Mouse (Mus musculus) hindbrain, embryonic 15.5 days (tissue): ENCODE measurements around the gene Rxra. TPM values are rescaled to one million over a fixed set of nuclear protein-coding genes. Genes with fewer than 3 reads are reported as not detected.
A peak's percentile ranks its signal among the peaks of the same experiment; 100 is the strongest.

Experiments
- ATAC-seq: fragments of 200-750 bp; cut with Nextera tagmentation; 2 replicates; pipeline ENCODE4 v1.8.0; 2017; ENCODE audit warnings: low read depth, moderate number of reproducible peaks, moderate TSS enrichment; ENCODE audit not compliant: low FRiP score
- H3K27ac ChIP-seq: fragments of 300-500 bp; sonication (generic); replicated peaks from 2 replicates; pipeline ENCODE4 v1.5.1; 2015; ENCODE audit warnings: mild to moderate bottlenecking, inconsistent platforms
- H3K27me3 ChIP-seq: fragments of 300-500 bp; sonication (generic); 2 replicates; pipeline ENCODE4 v1.6.1; 2015; ENCODE audit warnings: control low read depth, inconsistent platforms
- H3K36me3 ChIP-seq: fragments of 300-500 bp; sonication (generic); 2 replicates; pipeline ENCODE4 v1.6.1; 2015; ENCODE audit warnings: control low read depth, inconsistent platforms
- H3K4me1 ChIP-seq: fragments of 300-500 bp; sonication (generic); replicated peaks from 2 replicates; pipeline ENCODE4 v1.6.1; 2015; ENCODE audit warnings: control low read depth, inconsistent platforms
- H3K4me2 ChIP-seq: fragments of 300-500 bp; sonication (generic); 2 replicates; pipeline ENCODE4 v1.6.1; 2015; ENCODE audit warnings: moderate library complexity, mild to moderate bottlenecking, inconsistent platforms
- H3K4me3 ChIP-seq: fragments of 300-500 bp; sonication (generic); 2 replicates; pipeline ENCODE4 v1.5.1; 2015; ENCODE audit warnings: mild to moderate bottlenecking, inconsistent platforms
- H3K9ac ChIP-seq: fragments of 300-500 bp; sonication (generic); 2 replicates; pipeline ENCODE4 v1.6.1; 2015; ENCODE audit warnings: inconsistent platforms
- H3K9me3 ChIP-seq: fragments of 300-500 bp; sonication (generic); 2 replicates; pipeline ENCODE4 v1.6.1; 2016; ENCODE audit warnings: control low read depth, inconsistent platforms
- WGBS: fragments of 180-500 bp; shearing (Covaris S2); methylation state at CpG from one replicate; pipeline ENCODE4 v1.1.7; 2015; 5-methylcytosine and 5-hydroxymethylcytosine counted together
- polyA plus RNA-seq: library from polyadenylated mRNA; unstranded; fragments of >200 nt; fragmentation: Nextera tagmentation; extraction: Ambion mirVana; gene quantifications from 2 replicates; pipeline ENCODE4 v1.2.1, GENCODE M21; 2015

Rxra gene
- polyA plus RNA-seq, 1 experiment from 2014 or later: 4.9 TPM

- no peak for ATAC-seq
- 51% methylated on average over 3 of the region's 3 CpGs for WGBS
- no peaks in the 10 kb centered on the region for H3K27me3 ChIP-seq
These were observed 30.8 kb upstream of the Rxra start for GRCm38 (mm10) chr2:27645471-27645870.

GRCm38 (mm10) chr2:27649862-27650661 is 26.2 kb upstream of the Rxra start:
- no peaks in the 10 kb centered on the region for H3K36me3 ChIP-seq
- peaks cover 10% of the 10 kb centered on the region; the same call in 1 of the 2 replicates for H3K4me1 ChIP-seq
- ATAC-seq: peak; percentile 48; the same call in 1 of the 2 replicates
- H3K27me3 ChIP-seq: no peaks in the 10 kb centered on the region
- WGBS: 29% methylated on average over 7 of the region's 8 CpGs
- H3K9me3 ChIP-seq: no peaks in the 10 kb centered on the region
- no peak overlapping the region for H3K4me3 ChIP-seq
- no peak overlapping the region for H3K4me2 ChIP-seq
- no peak overlapping the region for H3K9ac ChIP-seq
- no peak overlapping the region for H3K27ac ChIP-seq

More at GRCm38 (mm10) chr2:27645471-27645870, 30.8 kb upstream of the Rxra start:
- H3K4me1 ChIP-seq: peaks cover 19% of the 10 kb centered on the region
- H3K9ac ChIP-seq: no peak overlapping the region
- no peak overlapping the region for H3K4me2 ChIP-seq
- H3K9me3 ChIP-seq: no peaks in the 10 kb centered on the region
- H3K36me3 ChIP-seq: no peaks in the 10 kb centered on the region
- H3K4me3 ChIP-seq: no peak overlapping the region
- H3K27ac ChIP-seq: no peak overlapping the region

- no peak for ATAC-seq
- H3K36me3 ChIP-seq: no peaks in the 10 kb centered on the region
- no peaks in the 10 kb centered on the region for H3K9me3 ChIP-seq
- H3K9ac ChIP-seq: no peak overlapping the region
- no peak overlapping the region for H3K4me3 ChIP-seq
- peaks cover 10% of the 10 kb centered on the region; the same call in 1 of the 2 replicates for H3K4me1 ChIP-seq
- no peak overlapping the region for H3K4me2 ChIP-seq
- H3K27ac ChIP-seq: no peak overlapping the region
- H3K27me3 ChIP-seq: no peaks in the 10 kb centered on the region
These were observed 25.2 kb upstream of the Rxra start for GRCm38 (mm10) chr2:27650991-27651390.

GRCm38 (mm10) chr2:27653496-27654030 is 22.7 kb upstream of the Rxra start:
- Histone ChIP-seq H3K36me3 (no peaks in the 10 kb centered on the region), H3K4me2 (no peak overlapping the region), H3K9ac (no peak overlapping the region), H3K27me3 (no peaks in the 10 kb centered on the region), H3K4me1 (peaks cover 10% of the 10 kb centered on the region; the same call in 1 of the 2 replicates), H3K27ac (no peak overlapping the region), H3K9me3 (no peaks in the 10 kb centered on the region), H3K4me3 (no peak overlapping the region)
- WGBS: 71% methylated on average over 5 of the region's 5 CpGs
- no peak for ATAC-seq

- H3K4me1 ChIP-seq: peaks cover 8% of the 10 kb centered on the region; the same call in 1 of the 2 replicates
- 61% methylated on average over 8 of the region's 8 CpGs for WGBS
These were observed 21.7 kb upstream of the Rxra start for GRCm38 (mm10) chr2:27654321-27655232.

GRCm38 (mm10) chr2:27656576-27656975 is 19.7 kb upstream of the Rxra start:
- no peaks in the 10 kb centered on the region for H3K4me1 ChIP-seq
- no peak for ATAC-seq
- no peak overlapping the region for H3K4me3 ChIP-seq

More at GRCm38 (mm10) chr2:27654321-27655232, 21.7 kb upstream of the Rxra start:
- Histone ChIP-seq H3K9me3 (no peaks in the 10 kb centered on the region), H3K4me2 (no peak overlapping the region), H3K27me3 (no peaks in the 10 kb centered on the region), H3K9ac (no peak overlapping the region), H3K4me3 (no peak overlapping the region), H3K36me3 (no peaks in the 10 kb centered on the region), H3K27ac (no peak overlapping the region)
- no peak for ATAC-seq

GRCm38 (mm10) chr2:27665284-27665683 is 11.0 kb upstream of the Rxra start:
- no peak for ATAC-seq
- Histone ChIP-seq H3K4me2 (no peak overlapping the region), H3K36me3 (no peaks in the 10 kb centered on the region), H3K4me1 (peaks cover 10% of the 10 kb centered on the region), H3K27me3 (no peaks in the 10 kb centered on the region), H3K4me3 (no peak overlapping the region), H3K9ac (no peak overlapping the region), H3K9me3 (no peaks in the 10 kb centered on the region), H3K27ac (no peak overlapping the region)
- 91% methylated on average over 6 of the region's 6 CpGs for WGBS

More at GRCm38 (mm10) chr2:27656576-27656975, 19.7 kb upstream of the Rxra start:
- no peak overlapping the region for H3K27ac ChIP-seq
- H3K36me3 ChIP-seq: no peaks in the 10 kb centered on the region
- H3K9ac ChIP-seq: no peak overlapping the region
- H3K9me3 ChIP-seq: no peaks in the 10 kb centered on the region
- H3K27me3 ChIP-seq: no peaks in the 10 kb centered on the region
- no peak overlapping the region for H3K4me2 ChIP-seq

GRCm38 (mm10) chr2:27666719-27667118 is 9.5 kb upstream of the Rxra start:
- no peaks in the 10 kb centered on the region for H3K9me3 ChIP-seq
- H3K4me2 ChIP-seq: no peak overlapping the region
- H3K4me3 ChIP-seq: no peak overlapping the region
- ATAC-seq: peak; percentile 47; the same call in 1 of the 2 replicates
- H3K27me3 ChIP-seq: no peaks in the 10 kb centered on the region
- H3K4me1 ChIP-seq: peaks cover 19% of the 10 kb centered on the region
- no peak overlapping the region; the same call in 1 of the 2 replicates for H3K27ac ChIP-seq
- H3K9ac ChIP-seq: no peak overlapping the region
- WGBS: 42% methylated on average over 4 of the region's 4 CpGs
- no peaks in the 10 kb centered on the region for H3K36me3 ChIP-seq

- Histone ChIP-seq H3K36me3 (no peaks in the 10 kb centered on the region), H3K9ac (no peak overlapping the region), H3K4me3 (no peak overlapping the region), H3K4me1 (peaks cover 28% of the 10 kb centered on the region), H3K27me3 (no peaks in the 10 kb centered on the region), H3K9me3 (no peaks in the 10 kb centered on the region), H3K4me2 (no peak overlapping the region), H3K27ac (no peak overlapping the region)
- 82% methylated on average over 4 of the region's 4 CpGs for WGBS
- ATAC-seq: no peak
These were observed 8.6 kb upstream of the Rxra start for GRCm38 (mm10) chr2:27667677-27668076.

GRCm38 (mm10) chr2:27670746-27671145 is 5.5 kb upstream of the Rxra start:
- H3K4me2 ChIP-seq: no peak overlapping the region
- no peaks in the 10 kb centered on the region for H3K36me3 ChIP-seq
- no peaks in the 10 kb centered on the region for H3K27me3 ChIP-seq
- no peaks in the 10 kb centered on the region for H3K9me3 ChIP-seq
- no peak overlapping the region for H3K4me3 ChIP-seq
- H3K4me1 ChIP-seq: peaks cover 28% of the 10 kb centered on the region
- H3K27ac ChIP-seq: no peak overlapping the region
- 32% methylated on average over 5 of the region's 5 CpGs for WGBS
- no peak overlapping the region for H3K9ac ChIP-seq
- no peak for ATAC-seq

- no peak overlapping the region for H3K27ac ChIP-seq
- H3K36me3 ChIP-seq: no peaks in the 10 kb centered on the region
- ATAC-seq: peak; percentile 35; the same call in 1 of the 2 replicates
- peaks cover 33% of the 10 kb centered on the region for H3K4me1 ChIP-seq
- no peak overlapping the region for H3K9ac ChIP-seq
- no peak overlapping the region for H3K4me2 ChIP-seq
- H3K9me3 ChIP-seq: no peaks in the 10 kb centered on the region
- no peaks in the 10 kb centered on the region for H3K27me3 ChIP-seq
- no peak overlapping the region for H3K4me3 ChIP-seq
- WGBS: 11% methylated on average over 3 of the region's 3 CpGs
These were observed 4.6 kb upstream of the Rxra start for GRCm38 (mm10) chr2:27671633-27672091.
